Mouse (Mus musculus): ENCODE data around the gene Pdcd7. TPM values are rescaled to one million over a fixed set of nuclear protein-coding genes. Genes with fewer than 3 reads are reported as not detected.
A peak's percentile ranks its signal among the peaks of the same experiment; 100 is the strongest.

Pdcd7 gene
- total and polyA plus RNA-seq, 2 experiments from 2014 or later: 9.2 to 21.8 TPM

DNA sequence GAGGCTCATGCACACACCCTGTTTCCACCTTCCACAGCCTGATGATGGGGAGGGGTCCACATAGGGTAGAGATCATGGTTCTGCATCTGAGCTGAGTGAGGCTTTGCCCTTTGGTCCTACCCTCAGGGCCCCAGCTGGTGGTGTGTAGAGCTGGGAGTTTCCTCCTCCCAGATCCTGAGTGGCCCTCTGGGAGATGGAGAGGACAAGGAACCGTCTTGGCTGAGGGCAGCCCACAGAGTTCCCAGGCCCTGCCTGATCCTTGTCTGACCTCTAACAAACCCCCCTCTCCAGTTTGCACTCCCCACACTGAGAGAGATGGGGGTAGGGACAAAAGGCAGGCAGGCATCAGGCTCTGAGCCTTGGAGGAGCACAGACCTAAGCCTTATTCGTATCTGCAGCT is 48.5 kb downstream of the Pdcd7 start:
- Histone ChIP-seq H3K9ac (no peak overlapping the region), H3K27ac (ENCODE audit: low read depth, low read length) (no peak overlapping the region), H3K9me3 (ENCODE audit: low read length) (no peaks in the 10 kb centered on the region), H3K4me1 (ENCODE audit: insufficient read depth) (peaks cover 6% of the 10 kb centered on the region; the same call in 1 of the 2 replicates), H3K27me3 (ENCODE audit: insufficient read depth, low read length) (peaks cover 22% of the 10 kb centered on the region), H3K4me3 (ENCODE audit: low read depth, low read length) (no peak overlapping the region), H3K4me2 (ENCODE audit: low read depth) (no peak overlapping the region), H3K36me3 (ENCODE audit: insufficient read depth) (no peaks in the 10 kb centered on the region)
- 81% methylated on average over 2 of the region's 2 CpGs for WGBS
- ATAC-seq: no peak
- no peak for TF ChIP-seq CTCF (IDR thresholded peaks at IDR 0.05; ENCODE audit: low read depth)
- no peak for DNase-seq

DNA sequence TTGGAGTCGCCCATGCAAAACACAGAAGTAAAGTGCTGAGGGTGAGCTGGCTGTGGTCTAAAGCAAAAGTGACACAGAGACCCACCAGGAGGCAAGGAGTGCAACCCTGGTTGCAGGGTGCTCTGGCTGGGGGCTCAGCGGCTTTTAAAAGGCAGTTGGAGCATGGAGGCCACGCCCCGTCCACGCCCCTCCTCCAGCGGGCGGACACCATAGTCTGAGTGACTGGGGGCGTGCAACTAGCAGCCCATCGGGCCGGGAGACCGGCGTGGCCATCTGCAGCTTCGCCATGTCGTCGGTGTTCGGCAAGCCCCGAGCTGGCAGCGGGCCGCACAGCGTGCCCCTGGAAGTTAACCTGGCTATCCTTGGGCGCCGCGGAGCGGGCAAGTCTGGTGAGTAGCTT is 52.4 kb downstream of the Pdcd7 start, which contains the start of gene Rasl12:
Rasl12 (plus strand) TSS at position 228 of the 400 bp plus-strand sequence.
- peak within 1 kb of the TSS; percentile 77 for H3K4me2 ChIP-seq (ENCODE audit: low read depth)
- DNase-seq (peak; percentile 58), ATAC-seq (peak; percentile 84)
- peak within 1 kb of the TSS; percentile 44 for H3K4me3 ChIP-seq (ENCODE audit: low read depth, low read length)
- H3K27me3 ChIP-seq (ENCODE audit: insufficient read depth, low read length): no peaks in the 10 kb centered on the region
- H3K27ac ChIP-seq (ENCODE audit: low read depth, low read length): no peak within 1 kb of the TSS
- no peak for TF ChIP-seq CTCF (IDR thresholded peaks at IDR 0.05; ENCODE audit: low read depth)
- no peaks in the 10 kb centered on the region for H3K36me3 ChIP-seq (ENCODE audit: insufficient read depth)
- H3K4me1 ChIP-seq (ENCODE audit: insufficient read depth): peaks cover 6% of the 10 kb centered on the region; the same call in 1 of the 2 replicates
- under 1% methylated on average over 24 of the region's 24 CpGs for WGBS
- H3K9ac ChIP-seq: peak within 1 kb of the TSS; percentile 51
- no peaks in the 10 kb centered on the region for H3K9me3 ChIP-seq (ENCODE audit: low read length)

DNA sequence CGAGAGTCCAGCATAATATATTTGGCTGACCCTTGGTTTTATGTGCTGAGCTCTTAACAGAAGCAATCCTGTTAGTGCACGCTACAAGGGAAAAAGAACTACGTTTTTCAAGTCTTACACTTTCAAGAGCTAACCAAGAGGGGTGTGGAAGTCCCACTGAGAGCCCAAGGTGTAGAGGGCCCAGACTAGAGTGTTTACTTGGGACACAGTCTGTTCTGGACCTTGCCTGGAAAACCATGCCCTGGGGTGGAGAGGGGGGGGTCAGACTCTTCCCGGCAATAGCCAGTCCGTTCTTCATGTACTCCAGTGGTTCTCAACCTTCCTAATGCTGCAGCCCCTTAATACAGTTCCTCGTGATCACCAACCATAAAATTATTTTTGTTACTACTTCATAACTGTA is 54.0 kb downstream of the Pdcd7 start:
- no peaks in the 10 kb centered on the region for H3K9me3 ChIP-seq (ENCODE audit: low read length)
- no peak for TF ChIP-seq CTCF (IDR thresholded peaks at IDR 0.05; ENCODE audit: low read depth)
- WGBS: 92% methylated on average over 6 of the region's 6 CpGs

DNA sequence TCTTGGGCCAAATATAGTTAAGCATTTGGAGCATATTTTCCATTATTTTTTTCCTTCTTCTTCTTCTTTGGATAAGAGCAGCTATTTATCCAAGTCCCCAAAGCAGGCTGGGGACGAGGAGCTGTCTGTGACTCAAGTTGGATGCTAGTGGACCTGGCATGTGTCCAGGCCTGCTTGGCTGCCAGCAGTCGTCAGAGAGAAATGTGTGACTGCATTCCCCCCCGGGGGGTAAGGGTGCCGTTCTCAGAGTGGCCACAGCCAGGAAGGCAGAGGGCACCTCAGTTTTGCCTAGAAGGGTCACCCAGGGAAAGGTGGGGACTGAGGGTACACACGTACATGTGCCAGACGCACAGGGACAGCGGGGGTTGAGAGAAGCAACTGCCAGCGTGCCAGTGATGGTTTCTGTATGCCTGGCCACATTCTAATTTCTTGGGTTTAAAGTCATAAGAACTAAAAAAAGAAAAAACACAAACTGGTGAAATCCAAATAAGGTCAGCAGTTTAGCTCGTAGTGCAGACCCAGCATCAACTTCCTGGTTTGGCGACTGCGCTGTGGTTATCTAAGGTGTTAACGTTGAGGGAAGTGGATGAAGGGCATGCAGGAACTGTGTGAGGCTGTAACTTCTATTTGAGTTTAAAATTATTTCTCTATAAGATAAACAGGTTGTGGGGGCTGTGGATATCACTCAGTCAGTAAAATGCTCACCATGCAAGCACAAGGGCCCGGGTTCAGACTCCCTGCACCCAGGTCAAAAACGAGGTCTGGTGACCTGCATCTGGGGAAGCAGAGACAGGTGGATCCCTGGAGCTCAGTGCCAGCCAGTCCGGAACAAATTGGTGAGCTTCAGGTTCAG is 58.7 kb downstream of the Pdcd7 start:
- no peak overlapping the region for H3K27ac ChIP-seq (ENCODE audit: low read depth, low read length)
- TF ChIP-seq CTCF (IDR thresholded peaks at IDR 0.05; ENCODE audit: low read depth): no peak
- no peaks in the 10 kb centered on the region for H3K9me3 ChIP-seq (ENCODE audit: low read length)
- DNase-seq: peak; percentile 77
- H3K4me2 ChIP-seq (ENCODE audit: low read depth): peak overlapping the region; percentile 15; the same call in 1 of the 2 replicates
- WGBS: 59% methylated on average over 15 of the region's 15 CpGs
- H3K36me3 ChIP-seq (ENCODE audit: insufficient read depth): no peaks in the 10 kb centered on the region
- no peak overlapping the region for H3K9ac ChIP-seq
- ATAC-seq: peak; percentile 34
- no peak overlapping the region for H3K4me3 ChIP-seq (ENCODE audit: low read depth, low read length)
- no peaks in the 10 kb centered on the region for H3K4me1 ChIP-seq (ENCODE audit: insufficient read depth)
- H3K27me3 ChIP-seq (ENCODE audit: insufficient read depth, low read length): no peaks in the 10 kb centered on the region

More for the DNA sequence above, 54.0 kb downstream of the Pdcd7 start:
- DNase-seq (no peak), ATAC-seq (no peak)
- H3K4me2 ChIP-seq (ENCODE audit: low read depth): no peak overlapping the region
- H3K36me3 ChIP-seq (ENCODE audit: insufficient read depth): no peaks in the 10 kb centered on the region
- H3K9ac ChIP-seq: no peak overlapping the region
- no peak overlapping the region for H3K27ac ChIP-seq (ENCODE audit: low read depth, low read length)
- no peaks in the 10 kb centered on the region for H3K27me3 ChIP-seq (ENCODE audit: insufficient read depth, low read length)
- no peak overlapping the region for H3K4me3 ChIP-seq (ENCODE audit: low read depth, low read length)
- H3K4me1 ChIP-seq (ENCODE audit: insufficient read depth): peaks cover 6% of the 10 kb centered on the region; the same call in 1 of the 2 replicates

DNA sequence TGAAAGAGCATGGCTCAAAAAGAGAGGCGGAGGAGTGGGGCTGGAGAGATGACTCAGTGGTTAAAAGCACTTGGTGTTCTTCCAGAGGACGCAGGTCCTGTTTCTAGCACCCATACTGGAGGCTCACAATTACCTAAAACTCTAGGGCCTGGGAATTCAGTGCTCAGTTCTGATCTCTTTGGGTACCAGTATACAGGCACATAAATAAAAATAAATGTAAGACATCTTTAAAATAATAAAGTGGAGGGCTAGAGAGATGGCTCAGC is 59.2 kb downstream of the Pdcd7 start:
- Histone ChIP-seq H3K27me3 (ENCODE audit: insufficient read depth, low read length) (no peaks in the 10 kb centered on the region), H3K4me1 (ENCODE audit: insufficient read depth) (no peaks in the 10 kb centered on the region), H3K9ac (no peak overlapping the region), H3K9me3 (ENCODE audit: low read length) (no peaks in the 10 kb centered on the region), H3K27ac (ENCODE audit: low read depth, low read length) (no peak overlapping the region), H3K36me3 (ENCODE audit: insufficient read depth) (no peaks in the 10 kb centered on the region), H3K4me3 (ENCODE audit: low read depth, low read length) (no peak overlapping the region), H3K4me2 (ENCODE audit: low read depth) (no peak overlapping the region)
- no peak for ATAC-seq
- WGBS: 84% methylated on average over 2 of the region's 2 CpGs
- no peak for TF ChIP-seq CTCF (IDR thresholded peaks at IDR 0.05; ENCODE audit: low read depth)
- no peak for DNase-seq

DNA sequence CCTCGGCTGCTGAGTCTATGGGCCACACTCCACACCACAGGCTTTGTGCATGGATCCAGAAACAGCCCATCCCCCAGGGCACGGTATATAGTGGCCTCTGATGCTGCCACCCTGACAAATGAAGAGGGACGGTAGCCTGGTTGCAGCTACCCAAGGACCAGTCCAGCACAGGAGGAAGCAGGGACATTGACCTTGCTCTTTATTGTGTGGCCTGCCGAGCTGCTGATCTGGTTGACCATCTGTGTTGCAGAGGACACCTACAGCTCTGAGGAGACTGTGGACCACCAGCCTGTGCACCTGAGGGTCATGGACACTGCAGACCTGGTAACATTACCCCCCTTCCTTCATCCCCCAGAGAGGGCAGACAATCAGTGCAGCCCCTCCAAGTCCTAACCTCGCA is 61.4 kb downstream of the Pdcd7 start:
- DNase-seq (no peak), ATAC-seq (no peak)
- Histone ChIP-seq H3K27ac (ENCODE audit: low read depth, low read length) (no peak overlapping the region), H3K27me3 (ENCODE audit: insufficient read depth, low read length) (no peaks in the 10 kb centered on the region), H3K4me2 (ENCODE audit: low read depth) (no peak overlapping the region), H3K9me3 (ENCODE audit: low read length) (no peaks in the 10 kb centered on the region), H3K36me3 (ENCODE audit: insufficient read depth) (no peaks in the 10 kb centered on the region), H3K4me3 (ENCODE audit: low read depth, low read length) (no peak overlapping the region), H3K4me1 (ENCODE audit: insufficient read depth) (no peaks in the 10 kb centered on the region), H3K9ac (no peak overlapping the region)
- TF ChIP-seq CTCF (IDR thresholded peaks at IDR 0.05; ENCODE audit: low read depth): no peak
- WGBS: 79% methylated on average over 5 of the region's 5 CpGs

DNA sequence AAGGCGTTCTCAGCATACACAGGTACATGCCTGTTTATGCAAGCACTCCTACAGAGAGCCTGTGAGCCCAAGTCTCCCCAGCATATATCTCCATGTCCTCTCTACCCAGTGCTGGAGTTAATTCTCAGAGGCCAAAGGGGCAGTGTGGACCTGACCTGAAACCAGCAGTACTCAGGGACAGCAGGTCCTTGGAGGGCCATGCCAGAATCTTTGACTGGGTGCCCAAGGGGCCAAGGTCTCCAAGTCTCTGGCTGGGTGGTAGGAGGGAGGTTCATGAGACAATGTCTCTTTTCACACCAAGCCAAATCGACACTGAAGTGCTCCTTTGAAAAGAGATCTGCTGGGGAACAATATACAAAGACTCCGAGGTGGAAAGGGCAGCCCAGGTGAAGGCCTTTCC is 62.0 kb downstream of the Pdcd7 start:
- Histone ChIP-seq H3K4me1 (ENCODE audit: insufficient read depth) (no peaks in the 10 kb centered on the region), H3K36me3 (ENCODE audit: insufficient read depth) (no peaks in the 10 kb centered on the region), H3K27me3 (ENCODE audit: insufficient read depth, low read length) (no peaks in the 10 kb centered on the region), H3K9ac (no peak overlapping the region), H3K4me2 (ENCODE audit: low read depth) (no peak overlapping the region), H3K4me3 (ENCODE audit: low read depth, low read length) (no peak overlapping the region), H3K27ac (ENCODE audit: low read depth, low read length) (no peak overlapping the region), H3K9me3 (ENCODE audit: low read length) (no peaks in the 10 kb centered on the region)
- ATAC-seq: no peak
- TF ChIP-seq CTCF (IDR thresholded peaks at IDR 0.05; ENCODE audit: low read depth): no peak
- 75% methylated on average over 3 of the region's 3 CpGs for WGBS
- no peak for DNase-seq

All from forebrain, postnatal 0 days (tissue).